Mouse (Mus musculus) kidney, adult 8-10 months (tissue): ENCODE results near the gene Rgl1.
A peak's percentile ranks its signal among the peaks of the same experiment; 100 is the strongest.
"Not testable (repeated sequence)": the region's sequence is repeated elsewhere in the genome, so short reads cannot be mapped to it uniquely, and the experiment has no call there.

Experiments
- DNase-seq, 2 experiments: peaks; one replicate each; pipeline ENCODE4 v3.0.0; 2022

The Rgl1 gene

DNA sequence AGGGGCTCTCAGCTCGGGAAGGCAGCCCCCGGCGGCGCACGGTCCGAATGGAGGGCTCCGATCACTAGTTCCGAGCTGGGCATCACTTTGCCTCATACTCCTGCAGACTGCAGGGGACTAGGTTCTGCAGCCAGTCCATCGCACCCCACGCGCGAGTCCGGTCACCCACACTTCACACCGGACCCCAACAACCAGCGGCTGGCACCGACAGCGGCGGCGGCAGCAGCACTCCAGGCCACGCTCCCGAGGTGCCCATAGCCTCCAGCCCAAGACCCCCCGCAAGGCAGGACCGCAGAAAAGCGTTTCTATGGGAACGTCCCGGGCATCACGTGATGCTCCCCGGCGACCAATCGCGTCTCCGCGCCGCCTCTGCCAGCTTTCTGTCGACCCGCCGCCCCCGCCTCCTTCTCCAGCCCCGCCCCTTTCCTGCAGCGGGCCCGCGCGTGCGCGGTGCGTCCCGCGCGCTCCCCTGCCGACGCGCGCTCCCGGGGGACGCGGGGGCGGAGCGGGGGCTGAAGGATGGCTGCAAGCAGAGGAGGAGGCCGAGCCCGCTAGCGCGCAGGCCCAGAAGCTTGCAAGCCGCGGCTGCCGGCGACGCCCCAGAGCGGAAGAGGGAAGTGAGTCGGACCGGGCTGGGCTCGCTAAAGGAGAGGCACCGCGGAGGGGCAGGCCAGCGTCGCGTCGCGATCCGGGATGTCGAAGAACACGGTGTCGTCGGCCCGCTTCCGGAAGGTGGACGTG is at the start of gene Rgl1, which contains the start of gene Arpc5:
TSS of gene Rgl1 (minus strand) at position 320 of the 741 bp plus-strand sequence.
TSS of gene Arpc5 (plus strand) at position 511 of the 741 bp plus-strand sequence.
- peak; percentile 95 to 97 for DNase-seq

DNA sequence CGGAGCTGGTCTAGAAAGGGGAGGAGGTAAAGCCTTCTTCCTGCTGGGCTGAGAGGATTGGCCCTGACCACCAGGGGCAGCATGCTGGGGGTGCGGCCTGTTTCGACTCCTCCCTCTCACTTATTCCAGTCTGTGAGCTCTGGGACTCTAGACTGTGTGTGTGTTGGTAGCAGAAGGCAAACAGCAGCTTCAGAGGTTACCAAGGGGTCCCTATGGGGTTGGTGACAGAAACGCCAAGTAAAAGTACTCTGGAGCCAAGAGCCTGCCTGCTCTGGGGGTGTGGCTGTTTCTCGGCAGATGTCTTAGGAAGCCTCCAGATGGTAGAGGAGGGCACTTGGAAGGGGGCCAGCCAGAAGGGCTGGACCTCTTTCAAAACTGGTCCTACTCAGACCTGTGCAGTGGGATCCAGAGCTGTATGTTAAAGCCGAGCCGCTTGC is 49.1 kb upstream of the Rgl1 start:
- DNase-seq = no peak

DNA sequence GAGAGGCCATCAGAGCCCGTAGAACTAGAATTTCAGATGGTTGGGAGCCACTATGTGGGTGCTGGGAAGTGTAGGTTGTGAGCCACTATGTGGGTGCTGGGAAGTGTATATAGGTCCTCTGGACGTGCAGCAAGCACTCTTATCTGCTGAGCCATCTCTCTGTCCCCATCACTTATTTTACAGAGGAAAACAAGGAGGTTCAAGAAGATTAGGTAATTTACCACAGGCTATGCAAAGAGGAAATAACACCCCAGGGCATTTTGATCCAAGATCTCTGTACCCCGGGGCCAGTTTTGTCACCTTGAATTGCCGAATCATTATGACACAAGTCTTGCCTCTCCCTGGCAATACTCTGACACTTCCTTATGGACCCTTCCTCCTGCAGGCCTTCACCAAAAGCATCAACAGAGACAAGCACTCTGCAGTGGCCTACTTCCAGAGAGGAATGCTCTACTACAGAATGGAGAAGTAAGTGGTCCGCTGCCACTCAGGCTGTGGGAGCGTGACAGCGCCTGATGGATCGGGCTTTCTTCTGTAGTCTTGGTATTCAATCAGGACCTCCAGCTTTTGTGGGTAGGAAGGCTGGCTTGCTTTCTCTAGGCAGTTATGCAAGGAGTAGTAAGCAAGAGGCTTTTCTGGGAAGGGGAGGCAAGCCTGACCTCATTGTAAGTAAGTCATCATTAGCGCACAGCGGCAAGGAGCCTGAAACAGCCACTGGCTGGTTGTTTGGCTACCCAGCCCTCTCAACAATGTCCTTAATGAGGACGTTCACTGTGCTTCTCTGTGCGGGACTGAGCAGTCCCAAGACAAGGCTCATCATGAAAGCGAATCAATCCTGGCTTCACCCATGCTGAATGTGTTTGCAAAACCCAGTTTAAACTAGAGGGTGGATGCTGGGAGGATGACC is 44.6 kb upstream of the Rgl1 start:
- no peak for DNase-seq

DNA sequence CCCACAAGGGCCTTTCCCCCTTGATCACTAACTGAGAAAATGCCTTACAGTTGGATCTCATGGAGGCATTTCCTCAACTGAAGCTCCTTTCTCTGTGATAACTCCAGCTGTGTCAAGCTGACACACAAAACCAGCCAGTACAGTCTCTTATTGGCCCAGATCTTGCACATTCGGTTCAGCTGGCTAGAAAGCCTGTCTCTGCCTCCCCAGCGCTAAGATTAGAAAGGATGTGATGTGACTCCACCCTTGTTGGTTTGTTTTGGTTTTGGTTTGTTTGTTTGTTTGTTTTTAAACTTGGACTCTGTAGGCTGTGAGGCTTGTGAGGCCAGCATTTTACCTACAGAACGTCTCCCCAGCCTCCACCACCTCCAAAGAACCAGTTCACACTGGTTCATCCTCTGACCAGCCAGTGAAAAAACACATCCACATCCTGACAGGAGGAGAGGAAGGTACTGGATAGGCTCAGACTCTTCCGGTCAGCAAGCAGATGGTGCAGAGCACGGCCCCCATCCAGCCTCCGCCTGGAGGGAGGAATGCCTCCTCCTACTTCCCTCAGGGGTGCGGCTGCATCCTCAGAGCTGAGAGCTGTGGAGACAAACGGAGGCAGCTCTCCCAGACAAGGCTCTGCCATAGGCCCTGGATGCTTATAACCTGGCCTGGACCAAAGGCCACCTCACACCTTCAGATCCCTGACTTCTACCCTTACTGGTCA is 43.5 kb upstream of the Rgl1 start:
- DNase-seq = peak; percentile 20 to 21

DNA sequence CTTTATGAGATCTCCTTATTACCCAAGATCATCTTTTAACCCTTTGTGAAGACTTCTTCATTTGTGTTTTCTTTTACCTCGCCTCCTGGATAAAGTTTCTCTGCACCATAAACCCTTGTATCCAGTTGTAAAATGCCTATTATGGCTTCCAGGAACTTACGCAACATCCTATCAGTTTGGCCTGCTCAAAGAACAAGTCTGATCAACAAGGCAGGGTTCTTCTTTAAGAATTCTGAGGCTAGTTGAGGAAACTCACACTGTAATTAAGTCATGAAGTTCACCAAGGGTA is 42.2 kb upstream of the Rgl1 start:
- DNase-seq = no peak

DNA sequence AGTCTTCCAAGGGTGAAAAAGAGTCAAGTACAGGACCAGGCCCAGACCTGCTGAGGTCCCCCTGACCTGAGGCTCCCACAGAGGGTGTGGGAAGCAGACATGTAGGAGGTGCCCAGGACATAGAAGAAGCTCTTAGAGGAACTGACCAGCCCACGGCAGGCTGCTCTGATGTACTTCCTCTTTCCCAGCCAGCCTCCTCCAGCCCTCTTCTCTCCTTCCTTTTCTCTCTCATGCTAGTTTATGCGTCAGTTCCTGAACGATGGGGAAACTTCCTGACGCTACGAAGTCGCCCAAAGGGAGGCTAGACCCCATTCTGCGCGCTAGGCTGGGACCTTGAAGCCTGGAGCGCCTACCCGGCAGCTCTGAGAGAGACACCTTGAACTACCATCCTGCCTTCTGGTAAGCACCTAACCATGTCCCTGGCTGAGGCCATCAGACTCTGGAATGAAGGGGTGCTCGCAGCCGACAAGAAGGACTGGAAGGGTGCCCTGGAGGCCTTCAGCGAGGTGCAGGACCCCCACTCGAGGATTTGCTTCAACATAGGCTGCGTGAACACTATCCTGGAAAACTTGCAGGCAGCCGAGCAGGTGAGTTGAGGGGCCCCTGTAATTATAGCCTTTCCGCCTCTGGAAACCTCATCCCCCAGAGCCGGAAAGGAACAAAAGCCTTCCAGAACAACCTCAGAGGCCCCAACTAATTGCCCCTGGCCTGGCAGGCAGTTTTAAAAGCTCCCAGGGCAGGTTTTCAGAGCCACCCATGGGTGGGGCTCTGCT is 41.7 kb upstream of the Rgl1 start:
- no peak for DNase-seq

DNA sequence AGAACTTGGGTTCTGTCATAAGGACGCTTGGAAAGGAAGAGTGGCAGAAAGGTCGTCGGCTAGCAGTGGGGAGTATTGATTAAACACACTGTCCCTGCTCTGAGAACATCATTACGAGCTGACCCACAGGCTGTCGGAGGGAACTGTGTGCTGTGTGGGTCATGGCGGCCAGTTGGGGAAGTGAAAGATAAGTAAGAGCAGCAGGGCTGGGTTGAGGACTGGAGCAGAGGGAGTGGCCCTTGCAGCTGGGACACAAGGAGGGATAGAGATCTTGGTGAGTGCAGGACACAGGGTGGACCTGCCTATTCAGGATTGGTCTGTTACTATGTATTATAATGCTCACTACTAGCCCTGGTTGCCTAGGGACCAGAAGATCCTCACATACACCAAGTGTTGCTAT is 38.8 kb upstream of the Rgl1 start:
- DNase-seq = no peak

DNA sequence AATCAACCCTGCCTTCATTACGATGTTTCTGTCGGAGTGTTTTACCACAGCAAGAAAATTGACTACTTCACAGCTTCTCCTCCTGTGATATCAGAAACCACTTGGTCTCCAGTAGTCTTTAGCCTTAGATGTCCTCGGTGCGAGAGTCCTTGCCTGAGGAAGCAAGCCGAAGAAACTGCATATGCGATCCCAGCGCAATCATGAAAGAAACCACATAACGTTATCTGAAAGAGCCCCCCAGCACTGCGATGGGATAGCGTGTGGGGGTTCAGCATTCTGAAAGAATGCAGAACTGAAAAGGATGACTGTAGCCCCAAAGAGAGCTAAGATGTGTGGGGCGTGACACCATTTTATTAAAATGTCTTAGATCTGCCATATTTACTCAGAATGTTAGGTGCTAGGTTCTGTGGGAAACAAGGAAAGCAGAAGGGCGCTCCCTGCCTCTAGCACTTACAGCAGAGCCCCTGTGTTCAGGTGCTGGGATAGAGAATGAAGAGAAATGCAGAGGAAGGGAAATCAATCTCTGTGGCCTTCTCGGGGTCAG is 34.6 kb upstream of the Rgl1 start:
- DNase-seq = no peak

DNA sequence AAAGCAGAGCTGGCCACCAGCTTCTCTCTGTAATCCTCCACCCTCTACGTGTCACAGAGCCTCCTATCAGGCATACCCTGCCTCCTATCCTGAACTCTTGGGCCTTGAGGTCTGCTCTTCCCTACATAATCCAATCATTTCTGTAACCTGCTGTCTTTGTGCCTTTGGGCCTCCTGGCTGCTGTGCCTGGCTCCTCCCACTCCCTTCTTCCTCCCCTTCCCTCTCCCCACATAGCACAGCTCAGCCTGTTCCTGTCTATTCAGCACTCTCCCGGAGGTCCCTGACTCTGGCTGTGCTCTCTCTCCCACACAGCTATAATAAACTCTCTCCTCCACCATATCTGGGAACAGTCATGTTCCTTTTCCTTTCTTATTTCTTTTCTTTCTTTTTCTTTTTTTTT is 33.7 kb upstream of the Rgl1 start, which contains the start of gene Ncf2:
TSS of gene Ncf2 (plus strand) at position 298 of the 400 bp plus-strand sequence.
- DNase-seq = peak in 1 of 2 experiments; percentile 19

DNA sequence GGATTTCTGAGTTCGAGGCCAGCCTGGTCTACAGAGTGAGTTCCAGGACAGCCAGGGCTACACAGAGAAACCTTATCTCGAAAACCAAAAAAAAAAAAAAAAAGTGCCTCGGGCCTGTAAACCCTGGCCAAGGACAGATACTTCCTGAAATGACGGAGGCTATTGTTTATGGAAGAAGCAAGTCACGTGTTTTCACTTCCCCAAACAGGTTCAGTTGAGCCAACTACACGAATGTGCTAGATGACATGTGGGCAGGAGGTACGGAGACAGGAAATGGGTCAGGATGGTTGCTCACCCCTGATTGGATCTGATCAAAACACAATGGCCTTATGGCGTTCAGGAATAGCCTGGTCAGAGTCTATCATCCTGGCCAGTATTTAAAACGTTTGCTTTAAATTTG is 32.0 kb upstream of the Rgl1 start:
- DNase-seq = no peak

DNA sequence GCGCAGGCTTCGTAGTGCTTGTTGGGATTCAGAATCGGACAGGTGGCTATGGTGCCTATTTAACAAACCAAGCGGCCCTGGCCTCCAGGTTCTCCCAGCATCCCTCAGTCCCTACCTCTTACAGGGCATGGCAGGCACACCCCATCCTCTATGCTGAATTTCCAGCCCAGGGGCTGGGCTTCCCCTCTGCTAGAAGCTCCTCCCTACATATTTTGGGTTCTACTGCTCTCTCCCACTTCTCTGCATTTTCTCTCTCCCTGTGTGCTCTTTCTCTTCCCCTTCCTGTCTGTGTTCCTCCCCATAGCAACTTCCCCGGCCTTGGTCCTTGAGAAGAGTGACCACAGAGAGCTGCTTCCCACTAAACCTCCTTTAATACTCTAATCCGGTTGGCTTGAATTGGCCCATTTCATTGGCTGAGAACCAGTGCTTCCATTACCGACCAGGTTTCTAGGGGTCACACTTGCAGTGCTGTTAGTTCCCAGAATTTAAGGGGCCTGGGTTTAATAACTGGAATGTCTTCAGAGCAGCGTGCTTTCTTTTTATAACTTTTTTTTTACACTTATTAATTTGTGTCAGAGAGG is 30.6 kb upstream of the Rgl1 start:
- DNase-seq = no peak

DNA sequence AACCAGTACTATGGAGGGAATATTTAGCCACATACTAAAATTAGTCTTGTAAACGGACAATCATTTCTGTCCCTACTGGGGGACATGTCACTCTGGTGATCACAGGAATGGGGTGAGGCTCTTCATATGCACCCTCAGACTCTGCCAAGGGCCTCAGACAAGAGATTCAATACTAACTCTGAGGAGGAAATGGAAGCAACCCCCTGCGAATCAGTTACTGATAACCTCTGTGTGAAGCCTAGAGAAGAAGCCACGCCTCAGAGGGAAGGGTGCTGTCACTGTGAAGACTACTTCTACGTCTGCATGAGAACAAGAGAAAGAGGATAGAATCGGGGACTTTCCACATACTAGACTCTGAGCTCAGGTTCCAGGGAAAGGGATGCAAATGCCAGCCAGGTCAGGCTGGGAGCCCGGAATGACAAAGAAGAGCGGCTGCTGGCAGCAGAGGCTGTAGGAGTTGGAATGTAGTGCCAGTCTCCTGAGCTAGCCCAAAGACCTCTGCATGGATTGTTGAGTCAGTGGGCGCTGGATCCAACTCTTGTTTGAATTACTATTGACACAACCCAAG is 29.6 kb upstream of the Rgl1 start:
- DNase-seq = no peak

DNA sequence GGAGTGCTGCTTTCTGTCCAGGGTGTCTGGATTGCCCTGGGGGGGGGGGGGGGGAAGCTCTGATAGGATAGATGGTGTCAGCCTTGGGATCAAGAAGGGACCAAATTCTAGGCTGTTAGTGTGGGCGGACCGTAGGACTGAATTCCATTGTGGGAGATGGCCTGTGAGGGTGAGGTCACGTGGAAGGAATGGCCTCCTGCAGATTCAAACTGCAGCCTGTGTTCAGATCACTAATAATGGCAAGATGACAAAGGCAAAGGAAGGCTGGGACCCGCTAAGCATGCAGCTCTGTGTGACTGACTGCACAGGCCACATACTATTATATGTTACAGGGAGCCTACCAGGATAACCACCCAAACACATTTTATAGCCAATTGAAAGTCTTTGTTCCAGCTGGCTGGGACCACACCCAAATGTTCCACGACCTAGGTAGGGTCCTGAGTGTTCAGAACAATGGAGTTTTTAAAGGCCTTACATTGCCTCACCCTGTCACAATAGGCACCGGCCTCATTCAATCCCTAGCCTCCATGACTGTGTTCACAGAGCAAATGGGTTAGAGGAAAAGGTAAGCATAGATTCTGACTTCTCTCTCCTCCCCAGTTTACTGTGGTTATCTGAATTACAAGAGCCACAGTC is 27.5 kb upstream of the Rgl1 start:
- no peak for DNase-seq

DNA sequence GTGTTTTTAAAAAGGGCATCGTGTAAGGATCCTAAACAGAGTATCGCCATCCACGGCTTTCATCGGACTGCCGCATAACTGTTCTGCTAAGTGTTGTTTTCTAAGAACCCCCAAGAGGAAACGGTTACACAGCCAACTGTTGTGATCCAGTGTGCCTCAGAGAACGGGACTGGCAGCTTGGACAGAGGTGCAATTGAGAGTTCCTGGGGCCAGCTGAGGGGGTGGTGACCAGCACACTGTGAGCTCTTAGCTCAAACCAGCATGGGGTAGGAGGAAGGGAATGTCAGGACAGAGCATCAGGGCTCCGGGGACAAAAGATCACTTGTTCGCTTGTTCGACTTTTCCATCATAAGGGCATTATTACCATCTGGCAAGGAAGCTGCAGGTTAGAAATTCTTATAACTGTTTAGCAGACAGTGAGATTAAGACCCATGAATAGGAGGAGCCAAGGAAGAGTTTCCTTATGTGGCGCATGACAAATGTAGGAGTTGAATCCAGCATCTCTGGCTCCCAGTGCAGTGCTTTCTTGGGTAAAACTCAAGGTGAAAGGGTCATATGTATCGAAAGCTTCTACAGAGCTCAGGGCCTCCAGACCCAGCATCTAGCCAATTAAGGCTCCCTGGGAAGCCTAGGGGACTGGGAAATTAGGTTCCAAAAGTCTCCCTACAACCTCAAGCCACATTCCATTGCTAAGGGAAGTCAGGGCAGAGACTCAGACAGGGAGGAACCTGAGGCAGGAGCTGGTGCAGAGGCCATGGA is 26.8 kb upstream of the Rgl1 start:
- no peak for DNase-seq

DNA sequence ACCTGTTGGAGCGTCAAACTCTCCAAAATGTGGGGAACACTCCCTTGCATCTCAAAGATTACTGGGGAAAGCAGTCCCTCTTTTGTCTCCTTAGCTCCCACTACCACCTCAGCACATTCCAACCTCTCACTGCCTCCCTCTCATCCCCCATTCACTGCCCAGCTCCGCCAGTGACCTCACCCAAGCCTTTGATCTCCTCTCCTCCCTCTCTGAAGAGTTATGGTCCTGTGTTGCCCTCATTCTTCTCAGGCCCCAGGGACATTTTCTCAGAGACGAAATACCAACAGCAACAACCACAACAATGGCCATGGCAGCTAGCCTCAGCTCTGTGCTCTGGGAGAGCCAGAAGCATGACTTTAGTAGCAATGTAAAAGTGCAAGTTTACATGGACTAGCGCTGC is 25.1 kb upstream of the Rgl1 start:
- DNase-seq = no peak

DNA sequence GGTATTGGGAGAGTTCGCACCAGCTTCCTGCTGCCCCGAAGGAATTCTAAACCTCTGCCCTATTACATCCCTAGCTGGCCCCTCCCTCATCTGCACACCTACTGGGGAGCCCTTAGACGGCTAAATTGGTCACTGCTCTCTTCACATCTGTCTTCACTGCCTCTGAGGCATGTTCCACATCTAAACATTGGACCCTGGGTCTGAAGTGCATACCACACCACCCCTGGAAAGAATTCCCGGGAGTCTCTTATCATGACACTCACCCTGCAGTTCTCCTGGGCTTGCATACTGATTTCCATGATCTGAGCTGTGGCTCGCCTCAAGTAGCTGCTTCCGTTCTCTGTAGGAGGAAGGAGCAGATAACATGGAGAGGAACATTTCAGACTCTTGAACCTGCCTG is 24.7 kb upstream of the Rgl1 start:
- no peak for DNase-seq

DNA sequence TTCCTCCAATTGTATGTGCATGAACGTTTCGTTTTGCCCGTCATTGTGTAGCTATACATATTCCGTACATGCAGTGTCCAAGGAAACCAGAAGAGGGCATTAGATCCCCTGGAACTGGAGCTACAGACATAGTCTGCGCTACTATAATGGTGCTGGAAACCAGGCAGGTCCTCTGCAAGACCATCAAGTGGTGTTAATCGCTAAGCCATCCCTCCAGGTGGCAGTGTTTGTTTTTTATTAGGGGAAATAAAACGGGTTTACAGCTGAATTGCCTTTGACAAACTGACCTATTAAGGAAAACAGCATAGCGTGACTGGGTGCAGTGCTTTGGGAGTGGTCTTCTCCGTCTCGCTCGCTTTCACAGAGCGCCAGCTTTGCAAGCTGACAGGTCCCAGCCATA is 24.1 kb upstream of the Rgl1 start:
- peak; percentile 39 to 56 for DNase-seq

DNA sequence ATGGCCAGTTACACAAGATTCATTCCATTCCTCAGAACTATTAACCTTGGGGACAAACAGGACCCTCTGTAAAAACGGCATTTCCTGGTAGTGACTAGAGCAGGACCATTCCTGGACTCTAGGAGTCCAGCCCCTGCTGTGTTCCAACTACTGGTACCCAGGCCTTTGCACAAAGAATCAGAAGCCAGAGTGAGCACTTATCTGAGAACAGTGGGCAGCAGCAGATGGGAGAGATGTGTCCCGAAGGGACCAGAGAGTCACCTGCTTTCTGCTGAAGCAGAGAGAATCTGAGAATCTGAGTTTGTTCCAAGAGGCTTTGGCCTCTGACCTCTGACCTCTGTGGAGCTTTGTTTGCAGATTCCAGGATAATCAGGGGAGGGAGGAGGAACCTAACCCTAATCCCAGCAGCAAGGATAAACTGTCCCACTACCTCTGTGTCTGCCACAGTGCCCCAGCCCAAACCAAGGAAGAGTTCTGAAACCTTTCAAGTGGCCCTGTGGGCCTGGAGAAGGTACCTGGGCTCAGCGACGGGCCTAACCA is 22.0 kb upstream of the Rgl1 start:
- DNase-seq = no peak

DNA sequence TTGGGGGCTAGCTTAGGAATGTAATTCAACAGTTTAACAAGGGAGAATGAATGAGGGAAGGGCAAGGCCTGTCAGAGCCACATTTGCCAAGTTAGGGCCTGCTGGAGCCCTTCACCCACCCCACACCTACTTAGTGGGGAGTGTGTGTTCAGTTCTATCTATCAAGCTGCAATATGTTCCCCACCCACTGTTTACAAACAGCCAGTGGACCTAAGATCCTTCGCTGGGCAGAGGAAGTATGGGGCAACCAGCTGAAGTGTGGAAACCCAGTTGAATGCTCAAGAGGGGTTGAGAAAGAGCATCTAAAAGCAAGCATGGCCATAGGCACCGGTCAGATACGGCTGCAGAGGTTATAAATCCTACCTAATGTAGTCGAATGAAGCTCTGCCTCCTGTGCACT is 20.8 kb upstream of the Rgl1 start:
- no peak for DNase-seq

DNA sequence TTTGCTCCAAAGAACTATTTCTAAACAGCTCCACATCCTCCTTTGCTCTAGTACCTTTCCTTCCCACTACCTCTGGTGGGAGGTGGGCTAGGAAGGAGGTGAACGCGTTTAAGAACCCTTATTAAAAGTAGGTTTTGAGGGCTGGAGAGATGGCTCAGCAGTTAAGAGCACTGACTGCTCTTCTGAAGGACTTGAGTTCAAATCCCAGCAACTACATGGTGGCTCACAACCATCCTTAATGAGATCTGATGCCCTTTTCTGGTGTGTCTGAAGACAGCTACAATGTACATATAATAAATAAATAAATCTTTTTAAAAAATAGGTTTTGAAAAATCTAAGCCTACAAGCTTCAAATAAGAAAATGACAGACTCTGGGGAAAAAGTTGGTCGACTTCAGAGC is 19.3 kb upstream of the Rgl1 start:
- DNase-seq = not testable (repeated sequence)
